In genomic region chr4:76244371-76244770, GRCm38 (mm10) we compare ENCODE assay signal across 19 mouse cellular contexts.
A peak's percentile ranks its signal among the peaks of the same experiment; 100 is the strongest.
DNase-seq lines count a peak whose midpoint lies in the region; ATAC-seq lines count a peak whose summit lies in the region.
"Had no signal": no experiment of that assay in that cellular context is flagged by ENCODE, and none has a peak within 500 bp of the region (broad histone marks: within the 10 kb centered on the region; RNA-seq: fewer than 3 reads in every experiment).

No protein-coding gene starts in this region.

- DNase-seq in forebrain, embryonic 11.5 days (ENCODE audit: low spot score): no peak
- DNase-seq in forebrain, embryonic 10.5 days (ENCODE audit: extremely low spot score, low spot score): no peak
- DNase-seq in adrenal gland, adult 8-10 months: no peak
- no peak for DNase-seq in thymus, postnatal 0 days (ENCODE audit: low spot score)
- DNase-seq: adrenal gland, adult 2 months; cerebellum, adult 11 months; cerebellum, postnatal 14 days; gastrocnemius, postnatal 36 days; heart, postnatal 10 days; kidney, postnatal 14 days had no signal

- ATAC-seq in forebrain, embryonic 11.5 days (replicated peaks; ENCODE audit: low FRiP score): peak; percentile 60
- ATAC-seq in megakaryocyte, adult 5-6 weeks (ENCODE audit: poor library complexity, severe bottlenecking): no peak
- ATAC-seq in forebrain, embryonic 16.5 days: peak; percentile 50; the same call in 1 of the 2 replicates
- peak; percentile 73 for ATAC-seq in neural tube, embryonic 12.5 days (ENCODE audit: low FRiP score, low read depth)
- ATAC-seq: intestine, embryonic 15.5 days; lung, postnatal 0 days had no signal

- H3K27ac ChIP-seq in forebrain, embryonic 11.5 days (ENCODE audit: low read depth, low read length): no peak overlapping the region
- H3K27ac ChIP-seq in forebrain, embryonic 10.5 days: no peak overlapping the region
- no peak overlapping the region for H3K27ac ChIP-seq in forebrain, embryonic 16.5 days (ENCODE audit: low read length)
- H3K27ac ChIP-seq in neural tube, embryonic 12.5 days: no peak overlapping the region
- H3K27ac ChIP-seq: heart, embryonic 10.5 days; intestine, embryonic 15.5 days; limb, embryonic 13.5 days; liver, embryonic 14.5 days had no signal

- WGBS in forebrain, embryonic 11.5 days: 72% methylated on average over 6 of the region's 6 CpGs
- 79% methylated on average over 6 of the region's 6 CpGs for WGBS in forebrain, embryonic 10.5 days
- WGBS in forebrain, embryonic 16.5 days: 52% methylated on average over 6 of the region's 6 CpGs
- WGBS in neural tube, embryonic 12.5 days: 44% methylated on average over 6 of the region's 6 CpGs

- H3K4me3 ChIP-seq in forebrain, embryonic 11.5 days (ENCODE audit: low read depth, low read length): no peak overlapping the region
- H3K4me3 ChIP-seq in forebrain, embryonic 10.5 days: no peak overlapping the region
- H3K4me3 ChIP-seq in megakaryocyte, embryonic 14.5 days (replicated peaks): peak overlapping the region; percentile 29
- H3K4me3 ChIP-seq in forebrain, embryonic 16.5 days (replicated peaks; ENCODE audit: low read length): no peak overlapping the region
- no peak overlapping the region for H3K4me3 ChIP-seq in neural tube, embryonic 12.5 days
- H3K4me3 ChIP-seq: heart, embryonic 10.5 days; intestine, embryonic 15.5 days; limb, embryonic 13.5 days had no signal

- 0 out of 2 replicates have a peak, but pooled peaks cover 1% of the 10 kb centered on the region for H3K4me1 ChIP-seq in forebrain, embryonic 11.5 days (replicated peaks; ENCODE audit: control insufficient read depth, insufficient read depth, low read length)
- peaks cover 10% of the 10 kb centered on the region for H3K4me1 ChIP-seq in forebrain, embryonic 10.5 days
- no peaks in the 10 kb centered on the region for H3K4me1 ChIP-seq in megakaryocyte, embryonic 14.5 days
- peaks cover 5% of the 10 kb centered on the region for H3K4me1 ChIP-seq in forebrain, embryonic 16.5 days (replicated peaks; ENCODE audit: control insufficient read depth, insufficient read depth, low read length)
- peaks cover 19% of the 10 kb centered on the region for H3K4me1 ChIP-seq in neural tube, embryonic 12.5 days
- H3K4me1 ChIP-seq: heart, embryonic 10.5 days; intestine, embryonic 15.5 days; limb, embryonic 13.5 days had no signal

- H3K9me3 ChIP-seq in forebrain, embryonic 11.5 days (ENCODE audit: control insufficient read depth, low read length): no peaks in the 10 kb centered on the region
- H3K9me3 ChIP-seq in forebrain, embryonic 10.5 days: no peaks in the 10 kb centered on the region
- H3K9me3 ChIP-seq in megakaryocyte, embryonic 14.5 days: peaks cover 3% of the 10 kb centered on the region; the same call in 1 of the 2 replicates
- H3K9me3 ChIP-seq in forebrain, embryonic 16.5 days (ENCODE audit: control insufficient read depth, low read length): no peaks in the 10 kb centered on the region
- H3K9me3 ChIP-seq in neural tube, embryonic 12.5 days: no peaks in the 10 kb centered on the region
- H3K9me3 ChIP-seq: heart, embryonic 10.5 days; intestine, embryonic 15.5 days; limb, embryonic 13.5 days had no signal

- no peak overlapping the region for H3K9ac ChIP-seq in forebrain, embryonic 11.5 days (ENCODE audit: low read length)
- no peak overlapping the region for H3K9ac ChIP-seq in forebrain, embryonic 16.5 days (replicated peaks; ENCODE audit: low read depth, low read length)
- H3K9ac ChIP-seq in neural tube, embryonic 12.5 days: no peak overlapping the region
- H3K9ac ChIP-seq: intestine, embryonic 15.5 days; limb, embryonic 13.5 days; liver, embryonic 14.5 days had no signal

- H3K27me3 ChIP-seq in forebrain, embryonic 11.5 days (ENCODE audit: control insufficient read depth, insufficient read depth, low read length): no peaks in the 10 kb centered on the region
- no peaks in the 10 kb centered on the region for H3K27me3 ChIP-seq in forebrain, embryonic 10.5 days (ENCODE audit: poor library complexity, severe bottlenecking)
- no peaks in the 10 kb centered on the region for H3K27me3 ChIP-seq in megakaryocyte, embryonic 14.5 days (replicated peaks)
- H3K27me3 ChIP-seq in forebrain, embryonic 16.5 days (replicated peaks; ENCODE audit: control insufficient read depth, insufficient read depth, low read length): no peaks in the 10 kb centered on the region
- H3K27me3 ChIP-seq in neural tube, embryonic 12.5 days (replicated peaks): no peaks in the 10 kb centered on the region
- H3K27me3 ChIP-seq: intestine, embryonic 15.5 days; limb, embryonic 13.5 days had no signal

- H3K36me3 ChIP-seq in forebrain, embryonic 11.5 days (ENCODE audit: control insufficient read depth, insufficient read depth, low read length): no peaks in the 10 kb centered on the region
- H3K36me3 ChIP-seq in forebrain, embryonic 10.5 days (replicated peaks): no peaks in the 10 kb centered on the region
- no peaks in the 10 kb centered on the region for H3K36me3 ChIP-seq in megakaryocyte, embryonic 14.5 days (replicated peaks; ENCODE audit: low read length)
- peaks cover 2% of the 10 kb centered on the region; the same call in 1 of the 2 replicates for H3K36me3 ChIP-seq in forebrain, embryonic 16.5 days (ENCODE audit: control insufficient read depth, insufficient read depth)
- no peaks in the 10 kb centered on the region for H3K36me3 ChIP-seq in neural tube, embryonic 12.5 days
- H3K36me3 ChIP-seq: intestine, embryonic 15.5 days had no signal

- no peak overlapping the region for H3K4me2 ChIP-seq in forebrain, embryonic 11.5 days (ENCODE audit: low read depth, low read length, severe bottlenecking)
- H3K4me2 ChIP-seq in forebrain, embryonic 16.5 days (ENCODE audit: low read length): no peak overlapping the region
- H3K4me2 ChIP-seq in neural tube, embryonic 12.5 days (replicated peaks): no peak overlapping the region
- H3K4me2 ChIP-seq: intestine, embryonic 15.5 days; limb, embryonic 13.5 days had no signal
